Mouse (Mus musculus) heart, embryonic 15.5 days (tissue): ENCODE data around the gene Borcs6. TPM values are rescaled to one million over a fixed set of nuclear protein-coding genes. Genes with fewer than 3 reads are reported as not detected.

Experiments used
- ATAC-seq: fragments of 200-750 bp; cut with Nextera tagmentation; replicated peaks from 2 replicates; pipeline ENCODE4 v1.8.0; 2017; ENCODE audit warnings: low read depth, moderate TSS enrichment; ENCODE audit not compliant: insufficient number of reproducible peaks, insufficient read depth, low FRiP score
- H3K27ac ChIP-seq: fragments of 300-500 bp; sonication (generic); 2 replicates; pipeline ENCODE4 v1.5.1; 2015; ENCODE audit warnings: mild to moderate bottlenecking, inconsistent platforms
- H3K27me3 ChIP-seq: fragments of 300-500 bp; sonication (generic); 2 replicates; pipeline ENCODE4 v1.6.1; 2015; ENCODE audit warnings: inconsistent platforms
- H3K36me3 ChIP-seq: fragments of 300-500 bp; sonication (generic); 2 replicates; pipeline ENCODE4 v1.6.1; 2015; ENCODE audit warnings: mild to moderate bottlenecking, inconsistent platforms
- H3K4me1 ChIP-seq: fragments of 300-500 bp; sonication (generic); replicated peaks from 2 replicates; pipeline ENCODE4 v1.6.1; 2015; ENCODE audit warnings: inconsistent platforms
- H3K4me2 ChIP-seq: fragments of 300-500 bp; sonication (generic); 2 replicates; pipeline ENCODE4 v1.6.1; 2015; ENCODE audit warnings: inconsistent platforms, mild to moderate bottlenecking, moderate library complexity
- H3K4me3 ChIP-seq: fragments of 300-500 bp; sonication (generic); 2 replicates; pipeline ENCODE4 v1.5.1; 2015; ENCODE audit warnings: mild to moderate bottlenecking, inconsistent platforms
- H3K9ac ChIP-seq: fragments of 300-500 bp; sonication (generic); 2 replicates; pipeline ENCODE4 v1.6.1; 2015; ENCODE audit warnings: mild to moderate bottlenecking, inconsistent platforms
- H3K9me3 ChIP-seq: fragments of 300-500 bp; sonication (generic); replicated peaks from 2 replicates; pipeline ENCODE4 v1.6.1; 2016; ENCODE audit warnings: inconsistent platforms
- WGBS: fragments of 180-500 bp; shearing (Covaris S2); methylation state at CpG from one replicate; pipeline ENCODE4 v1.1.7; 2015; ENCODE audit warnings: mixed read lengths; 5-methylcytosine and 5-hydroxymethylcytosine counted together
- polyA plus RNA-seq: library from polyadenylated mRNA; unstranded; fragments of >200 nt; fragmentation: Nextera tagmentation; extraction: Ambion mirVana; gene quantifications from 2 replicates; pipeline ENCODE4 v1.2.1, GENCODE M21; 2015

Gene Borcs6
- polyA plus RNA-seq, 1 experiment from 2014 or later: 10.5 TPM

GRCm38 (mm10) chr11:69072234-69072633 lies 12.7 kb downstream of the Borcs6 start:
- H3K27me3 ChIP-seq: no peaks in the 10 kb centered on the region
- peaks cover 47% of the 10 kb centered on the region for H3K4me1 ChIP-seq
- peak overlapping the region; percentile 89 for H3K27ac ChIP-seq
- H3K9ac ChIP-seq: peak overlapping the region; percentile 61
- WGBS: 88% methylated on average over 11 of the region's 11 CpGs
- H3K9me3 ChIP-seq: no peaks in the 10 kb centered on the region
- peak overlapping the region; percentile 62 for H3K4me2 ChIP-seq
- H3K36me3 ChIP-seq: no peaks in the 10 kb centered on the region
- ATAC-seq: no peak
- H3K4me3 ChIP-seq: peak overlapping the region; percentile 38

DNA sequence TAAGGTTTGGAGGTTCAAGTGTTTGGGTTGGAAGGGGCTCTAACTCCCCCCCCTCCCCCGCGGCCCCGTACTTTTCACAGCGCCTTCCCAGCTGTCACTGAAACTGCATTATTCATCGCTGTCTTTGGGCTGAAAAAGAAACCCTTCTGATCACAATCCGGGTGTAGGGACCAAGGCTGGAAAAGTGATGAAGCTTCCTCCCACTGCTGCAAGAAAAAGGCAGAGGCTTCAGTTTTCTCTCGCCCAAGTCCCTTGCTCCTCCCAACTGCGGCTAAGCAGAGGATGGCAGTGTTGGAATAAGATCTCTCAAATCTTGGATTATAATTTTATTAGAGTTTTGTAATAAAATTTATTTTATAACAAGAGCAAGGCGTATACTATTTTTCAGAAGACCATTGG lies 13.1 kb downstream of the Borcs6 start:
- H3K27me3 ChIP-seq: no peaks in the 10 kb centered on the region
- no peaks in the 10 kb centered on the region for H3K36me3 ChIP-seq
- no peak for ATAC-seq
- no peaks in the 10 kb centered on the region for H3K9me3 ChIP-seq
- WGBS: 8% methylated on average over 9 of the region's 9 CpGs
- H3K4me1 ChIP-seq: peaks cover 43% of the 10 kb centered on the region
- H3K9ac ChIP-seq: peak overlapping the region; percentile 61
- H3K27ac ChIP-seq: peak overlapping the region; percentile 89
- H3K4me2 ChIP-seq: peak overlapping the region; percentile 62
- peak overlapping the region; percentile 38 for H3K4me3 ChIP-seq

DNA sequence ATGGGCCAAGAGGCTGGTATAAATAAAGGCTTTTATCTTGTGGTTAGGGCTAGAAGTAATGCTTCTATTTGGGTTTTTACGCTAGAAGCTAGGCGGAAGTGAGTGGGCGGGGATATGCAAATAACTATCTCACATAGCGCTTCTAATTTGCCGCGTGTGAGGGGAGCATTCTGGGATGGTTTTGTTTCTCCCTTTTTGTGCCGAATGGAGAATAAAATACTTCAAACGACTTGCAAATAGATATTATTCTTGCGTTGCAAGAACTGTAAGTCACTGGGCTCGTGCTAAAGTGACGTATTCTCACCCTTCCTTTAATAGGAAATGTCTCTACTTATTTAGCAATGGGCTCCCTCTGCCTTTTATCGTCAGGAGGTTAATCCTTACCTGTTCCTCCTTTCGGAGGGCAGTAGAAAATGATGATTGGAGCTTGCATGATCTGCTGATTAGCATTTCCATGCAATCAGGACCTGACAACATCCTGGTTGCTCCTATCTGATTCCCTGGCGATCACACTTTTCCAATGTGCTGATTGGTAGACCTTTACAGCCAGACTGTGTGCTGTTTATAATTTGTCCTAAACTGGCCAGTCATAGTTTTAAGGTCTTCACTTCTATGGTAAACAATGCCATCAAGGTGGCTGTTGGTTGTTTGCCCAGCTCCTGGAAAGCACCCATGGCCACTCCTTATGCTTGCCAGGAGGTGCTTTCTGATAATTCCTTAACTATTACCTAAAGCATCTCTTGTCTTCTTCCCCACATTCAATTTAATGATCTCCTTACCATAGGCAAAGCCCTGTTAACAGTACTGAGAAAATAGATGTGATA lies 13.8 kb downstream of the Borcs6 start:
- 0% methylated on average over 14 of the region's 14 CpGs for WGBS
- H3K9ac ChIP-seq: peak overlapping the region; percentile 61

GRCm38 (mm10) chr11:69073951-69074775 lies 14.6 kb downstream of the Borcs6 start:
- Histone ChIP-seq H3K36me3 (no peaks in the 10 kb centered on the region), H3K4me2 (no peak overlapping the region; the same call in 1 of the 2 replicates), H3K4me3 (no peak overlapping the region), H3K4me1 (peaks cover 43% of the 10 kb centered on the region), H3K27me3 (no peaks in the 10 kb centered on the region), H3K9ac (peak overlapping the region; percentile 61; the same call in 1 of the 2 replicates), H3K9me3 (no peaks in the 10 kb centered on the region), H3K27ac (peak overlapping the region; percentile 89)
- ATAC-seq: no peak
- 43% methylated on average over 6 of the region's 6 CpGs for WGBS

More for the DNA sequence above, 13.8 kb downstream of the Borcs6 start:
- ATAC-seq: peak; percentile 40
- Histone ChIP-seq H3K9me3 (no peaks in the 10 kb centered on the region), H3K27me3 (no peaks in the 10 kb centered on the region), H3K4me3 (peak overlapping the region; percentile 38), H3K4me1 (peaks cover 41% of the 10 kb centered on the region), H3K36me3 (no peaks in the 10 kb centered on the region), H3K4me2 (peak overlapping the region; percentile 62), H3K27ac (peak overlapping the region; percentile 89)

GRCm38 (mm10) chr11:69074776-69075069 lies 15.2 kb downstream of the Borcs6 start:
- Histone ChIP-seq H3K36me3 (no peaks in the 10 kb centered on the region), H3K27ac (peak overlapping the region; percentile 89), H3K9me3 (no peaks in the 10 kb centered on the region), H3K4me2 (no peak overlapping the region), H3K4me1 (peaks cover 42% of the 10 kb centered on the region), H3K9ac (0 out of 2 replicates have a peak overlapping the region, but pooled peaks have one; percentile 15), H3K27me3 (no peaks in the 10 kb centered on the region), H3K4me3 (no peak overlapping the region)
- 55% methylated on average over 2 of the region's 2 CpGs for whole genome bisulfite sequencing
- no peak for ATAC-seq

GRCm38 (mm10) chr11:69075764-69076479 lies 16.4 kb downstream of the Borcs6 start:
- Histone ChIP-seq H3K4me2 (no peak overlapping the region), H3K36me3 (no peaks in the 10 kb centered on the region), H3K9me3 (no peaks in the 10 kb centered on the region), H3K4me3 (no peak overlapping the region), H3K4me1 (peaks cover 42% of the 10 kb centered on the region), H3K9ac (no peak overlapping the region), H3K27me3 (no peaks in the 10 kb centered on the region), H3K27ac (no peak overlapping the region)
- no peak for ATAC-seq
- WGBS: 47% methylated on average over 9 of the region's 9 CpGs

DNA sequence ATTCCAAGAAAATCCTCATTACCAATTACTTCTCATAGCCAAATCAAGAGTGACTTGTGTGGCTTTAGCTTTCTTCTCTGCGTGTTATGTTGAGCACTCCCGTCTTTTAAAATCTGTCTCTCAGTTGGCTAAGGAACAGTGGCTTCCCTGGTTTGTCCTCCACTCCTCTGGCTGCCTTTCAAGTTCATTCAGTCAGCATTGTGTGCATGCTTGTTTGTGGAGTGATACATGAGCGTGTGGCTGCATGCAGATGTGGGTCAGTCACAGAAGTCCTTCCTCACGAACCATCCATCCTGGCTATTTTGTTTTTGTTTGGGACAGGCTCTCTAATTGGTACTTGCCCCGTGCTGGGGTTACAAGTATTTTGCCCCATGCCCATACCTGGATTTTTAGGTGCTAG lies 17.1 kb downstream of the Borcs6 start:
- Histone ChIP-seq H3K27me3 (no peaks in the 10 kb centered on the region), H3K36me3 (no peaks in the 10 kb centered on the region), H3K4me2 (no peak overlapping the region), H3K4me1 (peaks cover 35% of the 10 kb centered on the region), H3K4me3 (no peak overlapping the region), H3K9me3 (no peaks in the 10 kb centered on the region), H3K9ac (no peak overlapping the region), H3K27ac (no peak overlapping the region)
- WGBS: 63% methylated on average over 5 of the region's 5 CpGs
- ATAC-seq: no peak

GRCm38 (mm10) chr11:69077316-69077715 lies 17.8 kb downstream of the Borcs6 start:
- no peak overlapping the region for H3K9ac ChIP-seq
- no peaks in the 10 kb centered on the region for H3K9me3 ChIP-seq
- H3K36me3 ChIP-seq: no peaks in the 10 kb centered on the region
- no peak for ATAC-seq
- WGBS: 78% methylated on average over 9 of the region's 9 CpGs
- H3K4me2 ChIP-seq: no peak overlapping the region
- H3K4me1 ChIP-seq: peaks cover 32% of the 10 kb centered on the region
- no peak overlapping the region for H3K4me3 ChIP-seq
- H3K27me3 ChIP-seq: no peaks in the 10 kb centered on the region
- H3K27ac ChIP-seq: no peak overlapping the region

DNA sequence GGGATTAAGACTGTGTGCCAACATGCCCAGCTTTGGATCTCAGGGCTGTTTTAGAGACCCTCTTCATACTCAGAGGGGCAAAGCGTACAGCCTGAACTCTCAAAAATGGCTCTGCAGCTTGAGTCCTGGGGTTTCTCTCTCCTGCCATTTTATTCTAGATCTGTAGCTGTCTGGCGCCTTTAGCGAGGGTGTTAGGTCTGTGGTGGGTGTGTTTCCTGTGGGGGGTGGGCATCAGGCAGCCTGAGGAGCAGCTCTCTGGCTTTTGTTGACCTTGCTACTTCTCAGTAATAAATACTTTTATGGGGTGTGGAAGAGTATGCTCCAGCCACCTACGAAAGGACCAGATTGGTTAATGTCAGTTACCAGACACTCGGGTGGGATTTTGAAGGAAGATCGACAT lies 18.5 kb downstream of the Borcs6 start:
- H3K9me3 ChIP-seq: no peaks in the 10 kb centered on the region
- H3K27me3 ChIP-seq: no peaks in the 10 kb centered on the region
- no peak for ATAC-seq
- no peak overlapping the region for H3K9ac ChIP-seq
- H3K4me1 ChIP-seq: peaks cover 28% of the 10 kb centered on the region
- H3K36me3 ChIP-seq: no peaks in the 10 kb centered on the region
- no peak overlapping the region for H3K27ac ChIP-seq
- 79% methylated on average over 6 of the region's 6 CpGs for WGBS
- H3K4me2 ChIP-seq: no peak overlapping the region
- no peak overlapping the region for H3K4me3 ChIP-seq

GRCm38 (mm10) chr11:69078805-69079438 lies 19.4 kb downstream of the Borcs6 start:
- no peak for ATAC-seq
- Histone ChIP-seq H3K9ac (no peak overlapping the region), H3K9me3 (no peaks in the 10 kb centered on the region), H3K36me3 (no peaks in the 10 kb centered on the region), H3K4me3 (no peak overlapping the region), H3K4me1 (peaks cover 22% of the 10 kb centered on the region), H3K4me2 (no peak overlapping the region), H3K27ac (0 out of 2 replicates have a peak overlapping the region, but pooled peaks have one; percentile 26), H3K27me3 (no peaks in the 10 kb centered on the region)
- WGBS: 69% methylated on average over 5 of the region's 5 CpGs
